Mouse (Mus musculus) ES-E14 (cell line): ENCODE measurements around the gene Atf3. TPM values are rescaled to one million over a fixed set of nuclear protein-coding genes. Genes with fewer than 3 reads are reported as not detected.

Experiments
- DNase-seq: peaks from one replicate; pipeline ENCODE4 v3.0.0-alpha.2; 2013; ENCODE audit warnings: low read depth, low spot score
- H3K27ac ChIP-seq: 2 replicates; pipeline ENCODE4 v1.5.1; 2012; ENCODE audit warnings: low read depth, mild to moderate bottlenecking, low read length, moderate library complexity, mixed read lengths; ENCODE audit not compliant: poor library complexity, insufficient read depth, severe bottlenecking
- H3K36me3 ChIP-seq: 2 replicates; pipeline ENCODE4 v1.6.1; 2012; ENCODE audit warnings: mild to moderate bottlenecking, low read length, moderate library complexity, mixed read lengths; ENCODE audit not compliant: control insufficient read depth, poor library complexity, insufficient read depth, severe bottlenecking
- H3K4me1 ChIP-seq, 2 experiments: fragments of 150-350 bp in 1 of 2; sonication (generic) in 1 of 2; 2 replicates each; pipeline ENCODE4 v1.6.1; 2012; ENCODE audit warnings: low read length in 2 of 2, mild to moderate bottlenecking in 1 of 2, mixed read lengths in 1 of 2; ENCODE audit not compliant: control insufficient read depth in 2 of 2, insufficient read depth in 2 of 2, poor library complexity in 1 of 2
- H3K4me3 ChIP-seq, 2 experiments: fragments of 150-350 bp in 1 of 2; sonication (generic) in 1 of 2; 2 replicates each; pipeline ENCODE4 v1.5.1; 2012; ENCODE audit warnings: low read length in 2 of 2, low read depth in 1 of 2, mild to moderate bottlenecking in 1 of 2, mixed read lengths in 1 of 2; ENCODE audit not compliant: insufficient read depth in 1 of 2, poor library complexity in 1 of 2, severe bottlenecking in 1 of 2
- H3K9ac ChIP-seq: 2 replicates; pipeline ENCODE4 v1.6.1; 2012; ENCODE audit warnings: low read depth, mild to moderate bottlenecking, low read length, mixed read lengths; ENCODE audit not compliant: poor library complexity, insufficient read depth, severe bottlenecking
- H3K9me3 ChIP-seq: fragments of 150-350 bp; sonication (generic); 2 replicates; pipeline ENCODE4 v1.6.1; 2012; ENCODE audit warnings: low read depth, mild to moderate bottlenecking, low read length; ENCODE audit not compliant: control insufficient read depth, insufficient read depth
- CHD2 ChIP-seq: IDR thresholded peaks from 2 replicates; pipeline ENCODE4 v1.6.1; 2014; ENCODE audit warnings: mild to moderate bottlenecking, low read depth, low read length, inconsistent platforms
- HCFC1 ChIP-seq: IDR thresholded peaks from 2 replicates; pipeline ENCODE4 v1.6.1; 2012; ENCODE audit warnings: low read length, inconsistent platforms, borderline replicate concordance; ENCODE audit not compliant: insufficient read depth
- MAFK ChIP-seq: IDR thresholded peaks from 2 replicates; pipeline ENCODE4 v1.6.1; 2014; ENCODE audit warnings: mild to moderate bottlenecking, low read depth, low read length, inconsistent platforms; ENCODE audit not compliant: insufficient read depth
- ZC3H11A ChIP-seq: IDR thresholded peaks from 2 replicates; pipeline ENCODE4 v1.6.1; 2012; ENCODE audit warnings: low read depth, mild to moderate bottlenecking, inconsistent platforms, low read length, borderline replicate concordance
- ZNF384 ChIP-seq: IDR thresholded peaks from 2 replicates; pipeline ENCODE4 v1.6.1; 2012; ENCODE audit warnings: low read depth, low read length, inconsistent platforms
- in situ Hi-C, 2 experiments: fragments of 600-800 bp; cut with MboI; formaldehyde crosslinking; loops; one replicate each; pipeline ENCODE4 v1.15.1; 2025; ENCODE audit warnings: low sequenced_read_pairs in 2 of 2, inconsistent platforms in 1 of 2; ENCODE audit not compliant: unreplicated experiment in 2 of 2
- total RNA-seq: library from RNA; depleted of rRNA; stranded (reverse); fragments of 300-350 nt; gene quantifications from 2 replicates; pipeline ENCODE4 v1.2.3, GENCODE M21; 2012

The Atf3 gene
- total RNA-seq, 1 experiment: 8.0 TPM

GRCm38 (mm10) chr1:191223930-191224301 lies 6.1 kb upstream of the Atf3 start:
- no peak overlapping the region for H3K27ac ChIP-seq
- peaks cover 0 to 12% of the 10 kb centered on the region in 2 experiments; a peak in 1 of 4 replicates for H3K4me1 ChIP-seq
- H3K4me3 ChIP-seq: peak overlapping the region; percentile 74 to 79
- in situ Hi-C loops: no loop called here
- H3K36me3 ChIP-seq: no peaks in the 10 kb centered on the region
- no peaks in the 10 kb centered on the region for H3K9me3 ChIP-seq
- DNase-seq: no peak
- TF ChIP-seq CHD2 (no peak), ZC3H11A (no peak), MAFK (no peak), HCFC1 (no peak), ZNF384 (no peak)
- H3K9ac ChIP-seq: peak overlapping the region; percentile 69

GRCm38 (mm10) chr1:191222031-191222430 lies 4.2 kb upstream of the Atf3 start:
- TF ChIP-seq CHD2 (no peak), ZNF384 (no peak), MAFK (no peak), HCFC1 (no peak), ZC3H11A (no peak)
- in situ Hi-C loops: no loop called here

GRCm38 (mm10) chr1:191220588-191220987 lies 2.7 kb upstream of the Atf3 start:
- no peak overlapping the region for H3K27ac ChIP-seq
- H3K9me3 ChIP-seq: no peaks in the 10 kb centered on the region
- TF ChIP-seq CHD2 (no peak), ZC3H11A (no peak)
- H3K4me3 ChIP-seq: no peak overlapping the region
- no peaks in the 10 kb centered on the region for H3K36me3 ChIP-seq
- H3K4me1 ChIP-seq: peaks cover 0 to 12% of the 10 kb centered on the region in 2 experiments; a peak in 1 of 4 replicates
- H3K9ac ChIP-seq: no peak overlapping the region
- in situ Hi-C loops: no loop called here
- no peak for DNase-seq

More at GRCm38 (mm10) chr1:191222031-191222430, 4.2 kb upstream of the Atf3 start:
- Histone ChIP-seq H3K36me3 (no peaks in the 10 kb centered on the region), H3K4me1 (peaks cover 0 to 12% of the 10 kb centered on the region in 2 experiments; a peak in 1 of 4 replicates), H3K27ac (no peak overlapping the region), H3K9ac (no peak overlapping the region), H3K4me3 (no peak overlapping the region), H3K9me3 (no peaks in the 10 kb centered on the region)
- DNase-seq: no peak

GRCm38 (mm10) chr1:191219748-191220147 lies 1.9 kb upstream of the Atf3 start:
- TF ChIP-seq ZNF384 (no peak), ZC3H11A (no peak), MAFK (no peak)
- H3K4me3 ChIP-seq: no peak overlapping the region
- no peak for DNase-seq
- H3K9me3 ChIP-seq: no peaks in the 10 kb centered on the region
- in situ Hi-C loops: no loop called here
- peaks cover 0 to 8% of the 10 kb centered on the region in 2 experiments; a peak in 1 of 4 replicates for H3K4me1 ChIP-seq
- H3K9ac ChIP-seq: no peak overlapping the region
- no peaks in the 10 kb centered on the region for H3K36me3 ChIP-seq
- H3K27ac ChIP-seq: no peak overlapping the region

- TF ChIP-seq ZC3H11A (no peak), CHD2 (no peak), ZNF384 (no peak), HCFC1 (no peak), MAFK (no peak)
- in situ Hi-C loops: no loop called here
- Histone ChIP-seq H3K4me1 (peaks cover 0 to under 1% of the 10 kb centered on the region in 2 experiments; a peak in 1 of 4 replicates), H3K9ac (no peak overlapping the region), H3K9me3 (no peaks in the 10 kb centered on the region), H3K4me3 (no peak overlapping the region), H3K36me3 (no peaks in the 10 kb centered on the region), H3K27ac (no peak overlapping the region)
- no peak for DNase-seq
These were observed 744 bp upstream of the Atf3 start for GRCm38 (mm10) chr1:191218583-191218982.
